Mouse (Mus musculus): Measurements from ENCODE around the gene Usf3. TPM values are rescaled to one million over a fixed set of nuclear protein-coding genes. Genes with fewer than 3 reads are reported as not detected.

Gene Usf3
- total and polyA plus RNA-seq, 3 experiments: 4.0 to 8.5 (median 5.2) TPM

DNA sequence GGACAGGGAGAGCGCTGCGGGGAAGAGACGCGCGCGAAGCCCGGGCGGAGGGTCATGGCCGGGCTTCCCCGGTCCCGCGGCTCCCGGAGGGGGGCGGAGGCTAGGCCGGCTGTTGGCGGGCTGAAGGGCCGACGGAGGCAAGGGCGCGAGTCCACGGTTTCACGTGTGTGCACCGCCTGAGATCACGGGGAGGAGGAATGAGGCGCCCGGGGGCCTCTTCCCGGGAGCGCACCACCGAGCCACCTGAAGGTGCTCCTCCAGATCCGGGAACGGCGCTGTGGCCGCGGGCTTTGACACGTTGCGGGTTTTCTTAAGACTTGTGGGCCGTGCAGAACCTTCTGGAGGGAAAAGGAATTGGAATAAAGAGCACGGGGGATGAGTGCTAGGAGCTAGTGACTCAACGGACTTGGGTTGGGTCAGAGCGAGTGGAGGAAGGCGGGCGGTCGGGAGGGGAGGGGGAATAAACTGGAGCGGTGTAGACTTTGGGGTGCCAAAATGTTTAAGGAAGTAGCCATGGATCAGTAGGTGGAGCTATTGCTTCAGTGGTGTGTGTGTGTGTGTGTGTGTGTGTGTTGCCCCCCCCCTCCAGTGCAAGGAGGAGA, 32.8 kb upstream of the Usf3 start:
- Histone ChIP-seq H3K79me2 (replicated peaks; ENCODE audit: control insufficient read depth, extremely low read depth, insufficient read depth, poor library complexity, severe bottlenecking) (peaks cover 50% of the 10 kb centered on the region), H3K27me3 (replicated peaks) (no peaks in the 10 kb centered on the region), H3K36me3 (replicated peaks in 1 of 2; ENCODE audit: control insufficient read depth in 1 of 2, insufficient read depth in 1 of 2, low read length in 1 of 2) (peaks cover 0 to 18% of the 10 kb centered on the region in 2 experiments), H3K4me1 (ENCODE audit: control insufficient read depth in 1 of 2, insufficient read depth in 2 of 2) (peaks cover 0 to 51% of the 10 kb centered on the region in 2 experiments; a peak in 2 of 4 replicates), H3K27ac (ENCODE audit: insufficient read depth, low read depth) (peak overlapping the region; percentile 67), H3K4me2 (ENCODE audit: insufficient read depth, low read depth, poor library complexity, severe bottlenecking) (peak overlapping the region; percentile 32; the same call in 1 of the 2 replicates), H3K9ac (ENCODE audit: insufficient read depth, low read depth) (peak overlapping the region; percentile 92), H3K9me3 (replicated peaks; ENCODE audit: low read length) (no peaks in the 10 kb centered on the region), H3K4me3 (replicated peaks in 1 of 3; ENCODE audit: low read depth in 2 of 3, low read length in 2 of 3, poor library complexity in 1 of 3) (peak overlapping the region; percentile 75 to 93 (median 79))
- dilution Hi-C loops (cut with MboI; ENCODE audit: extremely low pct_ligation_motif_present, extremely low pct_unique_long_range_greater_than_20kb, low sequenced_read_pairs) (no loop called here), in situ Hi-C loops (cut with MboI; ENCODE audit: low pct_ligation_motif_present, low pct_unique_long_range_greater_than_20kb, low sequenced_read_pairs) (no loop called here)
- TF ChIP-seq TBP (conservative IDR thresholded peaks at IDR 0.05; ENCODE audit: low read depth, low read length) (no peak), CTCF (conservative IDR thresholded peaks at IDR 0.05 in 1 of 2, IDR thresholded peaks at IDR 0.05 in 1 of 2; ENCODE audit: low read depth in 2 of 2, low read length in 2 of 2) (peak in 1 of 2 experiments; percentile 67; a peak in 2 of 4 replicates), HCFC1 (IDR thresholded peaks at IDR 0.05; ENCODE audit: low read depth, low read length) (peak; percentile 55), ZNF384 (IDR thresholded peaks at IDR 0.05; ENCODE audit: low read depth, low read length) (no peak), ZMIZ1 (IDR thresholded peaks at IDR 0.05; ENCODE audit: low read depth, low read length) (no peak), POLR2A (IDR thresholded peaks at IDR 0.05; ENCODE audit: low read depth, low read length) (peak; percentile 30; the same call in 1 of the 2 replicates), ZC3H11A (IDR thresholded peaks at IDR 0.05; ENCODE audit: low read depth, low read length) (no peak), NELFE (IDR thresholded peaks at IDR 0.05; ENCODE audit: low read depth, low read length) (no peak), USF1 (IDR thresholded peaks at IDR 0.05; ENCODE audit: low read depth, low read length) (no peak), MYC (IDR thresholded peaks at IDR 0.05; ENCODE audit: low read depth, low read length) (peak; percentile 68; the same call in 1 of the 2 replicates), JUN (IDR thresholded peaks at IDR 0.05; ENCODE audit: insufficient read depth, low read depth, low read length) (no peak), BHLHE40 (IDR thresholded peaks at IDR 0.05; ENCODE audit: low read depth, low read length) (no peak), TCF12 (IDR thresholded peaks at IDR 0.05; ENCODE audit: low read depth, low read length) (peak; percentile 40; the same call in 1 of the 2 replicates), EP300 (IDR thresholded peaks at IDR 0.05; ENCODE audit: low read length) (no peak), E2F4 (IDR thresholded peaks at IDR 0.05; ENCODE audit: insufficient replicate concordance, low read depth, low read length) (no peak), NRF1 (IDR thresholded peaks at IDR 0.05; ENCODE audit: low read depth, low read length) (peak; percentile 35; the same call in 1 of the 2 replicates), JUND (conservative IDR thresholded peaks at IDR 0.05; ENCODE audit: low read depth, low read length) (no peak), MAX (IDR thresholded peaks at IDR 0.05; ENCODE audit: low read length) (0 out of 2 replicates have a peak, but pooled peaks have one; percentile 25), KAT2A (IDR thresholded peaks at IDR 0.05; ENCODE audit: insufficient replicate concordance, low read length) (no peak), IRF4 (IDR thresholded peaks at IDR 0.05; ENCODE audit: low read depth, low read length) (peak; percentile 57; the same call in 1 of the 2 replicates), UBTF (IDR thresholded peaks at IDR 0.05; ENCODE audit: low read depth, low read length) (peak; percentile 92), MXI1 (IDR thresholded peaks at IDR 0.05; ENCODE audit: low read depth, low read length) (peak; percentile 79; the same call in 1 of the 2 replicates), ELF1 (IDR thresholded peaks at IDR 0.05; ENCODE audit: low read depth, low read length) (peak; percentile 83), PAX5 (IDR thresholded peaks at IDR 0.05; ENCODE audit: low read length) (no peak), ZKSCAN1 (IDR thresholded peaks at IDR 0.05; ENCODE audit: borderline replicate concordance, low read depth, low read length) (no peak), CHD1 (IDR thresholded peaks at IDR 0.05; ENCODE audit: low read depth, low read length) (peak; percentile 16; the same call in 1 of the 2 replicates), CHD2 (IDR thresholded peaks at IDR 0.05; ENCODE audit: low read length) (0 out of 2 replicates have a peak, but pooled peaks have one; percentile 37), RCOR1 (conservative IDR thresholded peaks at IDR 0.05; ENCODE audit: low read depth, low read length) (no peak), MAFK (IDR thresholded peaks at IDR 0.05; ENCODE audit: insufficient replicate concordance, low read length) (no peak), RAD21 (IDR thresholded peaks at IDR 0.05; ENCODE audit: low read depth, low read length) (peak; percentile 35), GABPA (IDR thresholded peaks at IDR 0.05; ENCODE audit: insufficient replicate concordance, low read depth, low read length) (no peak), SMC3 (IDR thresholded peaks at IDR 0.05; ENCODE audit: low read depth, low read length) (peak; percentile 12; the same call in 1 of the 2 replicates), MEF2A (IDR thresholded peaks at IDR 0.05; ENCODE audit: borderline replicate concordance, low read depth, low read length) (no peak), POLR2AphosphoS2 (IDR thresholded peaks at IDR 0.05; ENCODE audit: low read depth, low read length) (no peak), MAZ (IDR thresholded peaks at IDR 0.05; ENCODE audit: low read depth, low read length) (peak; percentile 99), ETS1 (conservative IDR thresholded peaks at IDR 0.05; ENCODE audit: low read depth, low read length) (no peak), SIN3A (IDR thresholded peaks at IDR 0.05; ENCODE audit: low read length) (peak; percentile 90; the same call in 1 of the 2 replicates), USF2 (conservative IDR thresholded peaks at IDR 0.05; ENCODE audit: low read depth, low read length) (no peak)
- DNase-seq (ENCODE audit: extremely low read depth): peak; percentile 88

Measured in CH12.LX (cell line).